Mouse (Mus musculus): Measurements from ENCODE around the gene Spz1.
"Not testable (repeated sequence)": the region's sequence is repeated elsewhere in the genome, so short reads cannot be mapped to it uniquely, and the experiment has no call there.

Spz1 gene

DNA sequence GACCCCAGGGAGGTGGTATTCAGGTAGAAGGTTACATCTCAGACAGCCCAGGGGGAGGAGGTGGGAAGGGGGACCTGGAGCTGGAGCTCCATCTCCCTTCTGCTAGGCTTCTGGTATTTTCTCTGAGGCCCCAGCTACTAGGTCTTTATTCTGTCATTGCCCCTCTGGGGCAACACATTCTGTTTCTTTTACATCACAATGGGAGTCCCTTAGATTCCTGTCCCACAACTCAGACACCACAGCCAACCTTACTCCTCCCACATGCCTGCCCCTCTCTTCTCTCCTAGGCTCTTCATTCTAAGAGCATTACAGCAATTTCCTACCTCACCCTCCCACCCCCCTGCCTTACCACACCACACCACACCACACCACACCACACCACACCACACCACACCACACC lies at the start of gene Spz1:
Gene Spz1 (minus strand): TSS at position 101 of the 400 bp plus-strand sequence.
- no peak for DNase-seq

DNA sequence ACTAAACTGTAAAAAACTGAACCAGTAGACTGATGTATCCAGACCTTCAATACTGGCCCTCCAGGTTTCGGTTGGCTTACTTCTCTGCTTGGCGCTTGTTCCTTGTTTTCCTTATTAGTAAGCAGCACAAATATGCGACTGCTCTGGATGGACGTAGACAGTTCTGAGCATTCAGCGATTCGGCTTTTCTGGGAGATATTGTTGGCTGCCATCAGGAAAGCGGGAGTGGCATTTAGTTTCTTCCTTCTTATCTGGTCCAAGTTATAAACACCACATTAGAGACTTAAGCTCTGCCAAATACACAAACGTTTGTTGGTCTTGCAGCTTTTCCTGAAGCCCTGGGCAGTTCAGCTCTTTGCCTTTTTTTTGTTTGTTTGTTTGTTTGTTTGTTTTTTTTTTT lies 40.5 kb upstream of the Spz1 start:
- DNase-seq = no peak

DNA sequence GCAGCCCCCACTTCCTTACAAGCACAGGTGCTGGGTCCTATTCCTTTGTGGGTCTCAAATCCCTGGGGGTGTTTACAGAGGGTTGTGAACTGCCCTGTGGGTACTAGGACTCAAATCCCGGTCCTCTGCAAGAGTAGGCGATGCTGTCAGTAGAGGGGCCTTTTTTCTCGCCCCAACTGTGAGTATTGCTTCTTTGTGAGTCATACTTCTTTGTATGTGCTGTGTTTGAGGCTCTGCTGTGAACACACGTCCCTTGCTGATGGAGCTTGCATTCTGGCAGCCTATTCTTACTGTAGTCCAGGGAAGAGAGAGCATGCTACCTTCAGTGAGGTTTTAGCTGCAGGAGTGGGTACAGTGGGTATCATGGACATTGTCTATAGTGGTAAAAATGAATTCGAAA lies 39.2 kb upstream of the Spz1 start:
- DNase-seq = no peak

DNA sequence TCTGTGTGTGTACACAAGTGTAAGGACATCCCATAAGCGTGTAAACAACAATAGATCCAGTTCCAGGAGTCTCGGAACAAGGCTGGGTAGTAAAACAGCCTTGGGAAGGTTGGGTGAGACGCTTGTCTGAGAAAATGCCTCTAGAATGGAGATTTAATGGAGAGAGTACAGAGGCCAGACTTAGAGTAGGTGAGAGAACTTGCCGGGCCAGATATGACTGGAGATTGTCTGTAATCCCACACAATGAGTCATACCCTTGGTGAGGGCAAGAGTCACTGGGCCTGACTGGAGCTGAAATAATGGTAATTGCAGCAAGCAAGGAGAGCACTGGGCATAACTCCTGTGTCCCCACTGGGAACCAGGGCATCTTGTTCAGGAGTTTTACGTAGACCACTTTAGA lies 37.1 kb upstream of the Spz1 start:
- no peak for DNase-seq

DNA sequence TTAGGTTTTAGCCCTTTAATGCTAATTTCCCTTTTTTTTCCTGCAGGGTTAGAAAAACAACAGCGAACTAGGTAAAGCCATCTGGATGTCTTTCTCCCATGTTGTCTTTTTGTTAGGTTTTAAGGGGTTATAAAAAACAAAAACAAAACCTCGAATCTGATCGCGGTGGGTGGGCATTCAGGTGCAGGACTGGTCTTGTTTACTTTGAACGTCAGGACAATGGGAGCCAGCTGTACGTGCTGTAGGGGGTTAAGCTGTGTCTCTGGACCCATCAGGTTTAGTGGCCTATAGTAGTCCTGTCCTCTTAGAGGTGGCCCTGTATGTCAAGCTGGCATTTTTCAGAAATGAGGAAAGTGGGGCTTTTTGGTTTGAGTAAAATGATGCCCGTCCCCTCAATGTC lies 35.9 kb upstream of the Spz1 start:
- peak in 1 of 2 experiments; percentile 18 for DNase-seq

DNA sequence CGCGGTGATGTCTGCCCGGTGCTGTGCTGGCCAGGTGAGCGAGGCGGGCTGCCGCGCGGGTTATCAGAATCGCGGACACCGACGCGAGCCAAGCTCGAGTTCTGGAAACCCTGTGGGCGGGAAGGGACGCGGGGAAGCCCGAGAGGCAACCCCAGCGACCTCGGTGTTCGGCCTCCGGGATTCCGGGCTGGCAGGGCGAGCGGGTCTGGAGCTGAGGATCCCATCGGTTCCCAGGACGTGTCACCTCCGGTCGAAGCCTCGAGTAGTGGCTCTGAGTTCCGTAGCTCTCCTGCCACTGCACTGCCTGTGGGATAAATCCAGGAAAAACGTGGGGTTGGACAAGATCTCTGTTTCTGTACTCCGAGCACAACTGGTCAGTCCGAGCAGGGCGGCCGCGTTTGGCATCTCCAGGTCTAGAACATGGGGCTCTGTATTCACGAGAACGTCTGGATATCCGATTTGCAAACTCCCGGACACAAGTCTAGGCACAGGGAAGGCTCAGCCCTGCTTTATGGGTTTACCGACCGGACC lies 35.3 kb upstream of the Spz1 start:
- DNase-seq = no peak

DNA sequence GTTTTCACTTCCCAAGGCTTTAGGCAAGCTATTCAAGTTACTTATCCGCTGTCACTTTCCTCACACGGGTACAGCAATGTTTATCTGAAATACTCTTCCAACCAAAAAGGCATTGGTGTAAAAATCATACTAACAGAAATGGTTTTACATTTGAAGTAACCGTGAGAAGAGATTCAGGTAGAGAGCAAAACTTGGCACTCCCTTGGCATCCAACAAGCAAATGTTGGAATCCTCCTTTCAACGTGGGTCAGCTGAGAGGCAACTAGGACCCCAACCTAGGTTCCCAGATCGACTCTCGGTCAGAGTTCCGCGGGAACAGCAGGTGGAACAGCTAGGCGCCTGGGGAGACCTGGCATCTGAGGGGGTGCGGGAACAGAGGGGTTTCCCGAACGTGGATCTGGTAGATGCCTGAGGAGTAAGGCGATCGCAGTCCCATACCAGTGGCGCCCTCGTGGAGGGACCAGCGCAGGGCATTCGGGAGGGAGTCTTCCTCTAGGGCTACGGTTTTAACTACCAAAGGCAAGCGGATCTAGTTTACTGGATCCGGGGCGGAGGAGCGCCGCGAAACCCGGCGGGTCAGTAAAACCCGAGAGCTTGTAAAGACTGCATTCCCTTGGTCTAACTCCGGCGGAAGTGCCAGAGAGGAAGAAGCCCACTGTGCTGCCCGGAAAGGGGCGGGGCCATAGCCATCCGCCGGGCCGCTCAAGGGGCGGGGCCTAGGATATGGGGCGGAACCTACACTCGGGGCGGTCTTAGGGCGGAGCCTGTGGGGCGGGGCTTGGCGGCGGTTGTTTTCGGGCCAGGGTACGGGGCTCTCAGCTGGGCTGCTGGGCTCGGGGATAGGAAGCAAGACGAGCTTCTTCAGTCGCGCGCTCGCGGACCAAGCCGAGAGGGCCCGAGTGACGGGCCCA lies 34.6 kb upstream of the Spz1 start, which contains the start of gene Serinc5:
Gene Serinc5 (plus strand): TSS at position 781 of the 911 bp plus-strand sequence.
- DNase-seq = peak; percentile 97 to 98

DNA sequence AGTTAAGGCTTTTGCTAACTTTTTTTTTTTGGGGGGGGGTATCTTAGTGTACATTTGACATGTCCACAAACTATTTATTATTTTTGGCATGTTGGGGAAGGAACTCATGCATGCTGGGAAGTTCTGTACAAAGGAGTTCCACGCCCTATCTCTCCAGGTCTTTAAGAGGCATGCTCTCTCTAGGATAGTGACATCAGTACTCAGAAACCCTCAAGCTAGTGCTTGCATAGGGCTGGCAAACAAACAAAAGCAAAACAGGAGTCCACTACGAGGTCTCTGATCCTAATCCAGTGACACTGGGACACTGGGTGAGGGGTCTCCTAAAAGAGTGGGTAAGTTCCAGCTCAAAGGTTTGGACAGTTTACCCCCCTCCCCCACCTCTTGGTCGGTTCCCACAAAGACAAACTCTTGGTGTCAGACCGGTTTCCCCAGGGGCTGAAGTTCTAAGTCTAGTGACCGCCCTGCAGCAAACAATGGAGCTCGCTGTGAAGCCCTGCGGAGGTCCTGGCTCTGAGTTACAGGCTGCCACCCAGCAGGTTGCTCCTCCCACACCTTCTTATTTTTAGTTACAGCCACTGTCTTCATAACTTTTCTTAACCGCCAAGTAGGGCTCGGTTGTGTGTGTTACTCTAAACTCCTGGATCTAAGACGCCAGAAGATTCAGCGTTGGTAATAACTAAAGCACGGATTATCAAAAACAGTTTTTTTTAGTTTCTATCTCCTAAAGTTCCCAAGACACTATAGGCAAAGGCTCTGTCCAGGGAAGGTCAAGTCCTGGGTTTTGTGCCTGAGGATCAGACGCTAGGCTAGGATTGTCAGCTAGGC lies 33.7 kb upstream of the Spz1 start:
- peak; percentile 16 to 22 for DNase-seq

DNA sequence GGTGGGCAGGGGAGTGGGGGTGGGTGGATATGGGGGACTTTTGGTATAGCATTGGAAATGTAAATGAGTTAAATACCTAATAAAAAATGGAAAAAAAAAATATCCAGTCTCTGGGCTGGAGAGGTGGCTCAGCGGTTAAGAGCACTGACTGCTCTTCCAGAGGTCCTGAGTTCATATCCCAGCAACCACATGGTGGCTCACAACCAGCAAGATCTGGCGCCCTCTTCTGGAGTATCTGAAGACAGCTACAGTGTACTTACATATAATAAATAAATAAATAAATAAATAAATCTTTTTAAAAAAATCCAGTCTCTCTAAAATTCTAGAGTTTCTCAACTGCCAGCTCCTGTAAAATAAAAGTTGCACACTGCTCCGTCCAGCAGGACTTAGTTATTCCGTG lies 29.3 kb upstream of the Spz1 start:
- DNase-seq = not testable (repeated sequence)

DNA sequence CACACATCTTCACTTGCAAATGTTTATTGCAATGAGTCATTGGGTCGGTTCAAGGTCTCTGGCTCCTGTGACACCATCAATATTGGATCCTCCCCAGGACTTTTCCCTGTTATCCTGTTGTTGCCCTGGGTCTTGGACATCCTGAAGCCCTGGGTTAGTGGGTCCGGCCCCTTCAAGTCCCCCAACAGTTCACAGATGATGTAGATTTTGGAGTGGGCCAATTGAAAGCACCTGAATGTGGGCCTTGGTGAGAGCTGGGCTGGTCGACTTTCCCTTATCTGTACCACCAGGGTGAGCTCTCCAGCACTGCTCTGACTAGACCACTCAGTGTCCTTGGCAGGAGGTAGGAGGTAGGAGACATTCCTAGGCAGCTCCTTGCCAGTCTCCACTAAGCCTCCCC lies 19.5 kb upstream of the Spz1 start:
- no peak for DNase-seq

DNA sequence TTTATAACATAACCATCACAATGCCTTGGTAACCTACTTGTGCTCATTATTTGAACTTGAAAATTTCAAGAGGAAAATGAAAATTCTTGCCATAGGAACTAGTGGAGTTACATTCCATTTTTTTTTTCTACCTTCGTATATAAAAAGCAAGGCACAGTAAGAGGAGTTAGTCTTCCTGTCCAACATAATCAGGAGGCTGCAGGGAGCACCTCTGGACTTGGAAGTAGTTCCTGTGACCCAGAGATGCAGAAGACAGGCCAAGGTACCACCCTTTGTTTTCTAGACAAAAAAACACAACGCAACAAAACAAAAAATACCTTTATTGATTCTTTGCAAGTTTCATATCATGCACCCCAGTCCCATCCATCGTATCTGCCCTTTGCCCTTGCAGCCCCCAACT lies 18.9 kb upstream of the Spz1 start:
- no peak for DNase-seq

DNA sequence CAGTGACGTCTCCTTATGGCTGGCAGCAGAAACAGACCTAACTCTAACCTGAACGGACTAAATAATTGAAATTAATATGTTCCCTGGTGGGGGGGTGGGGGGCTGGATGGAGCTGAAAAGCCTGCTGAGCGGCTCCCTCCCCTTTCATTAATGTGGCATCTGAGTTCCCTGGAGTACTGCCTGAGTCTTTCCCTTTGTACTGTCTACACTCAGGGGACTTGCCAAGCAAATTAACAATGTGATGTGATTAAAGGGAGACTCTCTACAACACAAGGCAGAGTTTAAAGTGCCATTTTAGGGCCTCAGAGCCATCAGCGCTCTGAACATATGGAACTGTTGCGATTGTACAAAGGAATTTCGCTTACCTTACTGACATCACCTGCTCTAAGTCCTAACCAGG lies 18.5 kb upstream of the Spz1 start:
- no peak for DNase-seq

DNA sequence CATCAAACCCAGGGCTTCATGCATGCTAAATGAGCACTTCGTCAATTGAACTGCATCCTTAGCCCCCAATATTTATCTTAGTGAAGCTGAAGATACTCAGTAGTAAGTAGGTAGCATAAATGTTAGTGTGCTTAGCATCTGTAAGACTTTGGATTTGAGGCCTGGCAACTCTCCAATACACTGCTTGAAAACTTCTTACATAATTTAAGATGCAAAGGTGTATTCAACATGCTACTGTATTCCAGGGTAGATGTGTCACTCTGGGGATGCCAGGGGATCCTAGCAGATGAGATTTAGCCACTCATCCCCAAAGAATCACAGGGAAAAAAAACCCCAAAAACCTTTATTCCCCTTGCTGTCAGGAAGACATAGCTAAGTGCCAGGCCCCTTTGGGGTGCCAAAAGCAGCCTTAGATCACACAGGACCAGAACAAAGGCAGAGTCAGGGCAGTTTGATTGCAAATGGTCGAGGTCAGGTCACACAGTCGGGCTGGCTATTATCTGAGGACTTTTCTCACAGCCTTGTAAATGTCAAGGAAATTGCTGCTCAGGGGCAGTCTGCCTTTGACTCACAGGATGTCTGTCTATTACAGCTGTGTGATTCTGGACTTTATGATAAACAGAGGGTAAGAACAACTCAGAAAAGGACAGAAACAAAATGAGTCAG lies 17.9 kb upstream of the Spz1 start:
- no peak for DNase-seq

DNA sequence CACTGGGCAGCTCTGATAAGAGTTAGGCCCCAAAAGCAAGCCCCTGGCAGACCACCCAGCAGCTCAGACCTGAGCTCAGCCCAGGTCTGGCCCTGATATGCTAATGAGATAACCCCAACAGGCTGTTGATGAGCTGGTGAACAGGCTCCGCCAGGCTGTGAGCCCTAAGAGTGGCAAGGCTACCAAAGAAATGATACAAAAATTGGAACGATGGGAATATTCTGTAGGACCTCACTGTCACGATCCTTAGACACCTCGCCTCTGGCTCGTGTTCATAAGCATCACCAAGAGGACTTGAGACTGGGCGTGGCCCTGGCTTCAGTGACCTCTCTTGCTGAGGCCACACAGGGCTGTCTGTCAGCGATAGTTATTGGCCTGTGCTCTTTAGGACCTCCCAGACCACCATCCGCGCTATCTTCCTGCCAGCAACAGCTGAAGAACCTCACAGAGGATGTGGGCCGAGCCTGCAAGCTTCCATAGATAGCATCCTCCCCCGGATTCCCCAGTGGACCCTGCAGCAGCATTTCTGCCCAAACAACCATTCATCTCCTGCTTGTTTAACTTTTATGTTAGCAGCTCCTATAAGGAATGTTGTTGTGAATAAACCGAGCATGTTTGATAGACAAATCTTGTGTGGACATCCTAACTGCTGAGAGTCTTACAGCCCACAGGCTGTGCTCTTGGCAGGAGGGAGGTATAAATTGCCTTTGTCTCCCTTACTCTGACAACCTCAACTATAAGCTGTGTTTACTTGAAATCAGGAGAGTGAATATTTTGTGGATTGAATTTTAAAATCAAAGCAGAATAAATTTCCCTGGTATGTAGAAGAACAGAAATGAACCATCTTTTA lies 17.0 kb upstream of the Spz1 start:
- DNase-seq = no peak

DNA sequence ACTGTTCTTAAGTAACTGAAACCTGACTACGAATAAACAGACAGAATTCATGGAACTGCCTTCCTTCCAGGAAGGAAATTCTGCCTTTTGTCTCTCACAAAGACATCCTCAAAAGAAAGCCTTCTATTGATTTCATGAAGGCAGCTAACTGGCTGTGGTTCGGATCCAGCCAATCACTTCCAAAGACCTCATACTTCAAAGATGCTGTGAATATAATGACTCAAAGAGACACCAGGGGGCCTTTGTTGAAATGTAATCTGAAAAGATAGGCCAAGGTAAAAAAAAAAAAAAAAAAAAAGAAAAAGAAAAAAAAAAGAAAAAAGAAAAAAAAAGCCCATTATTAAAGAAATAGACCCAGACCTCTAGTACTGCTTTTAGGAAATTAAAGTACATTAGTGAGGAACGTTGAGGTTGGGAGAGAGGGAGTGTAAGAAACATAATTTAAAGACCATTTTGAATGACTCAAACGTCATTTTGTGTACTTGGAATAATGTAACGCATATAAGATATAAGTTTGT lies 16.4 kb upstream of the Spz1 start:
- no peak for DNase-seq

DNA sequence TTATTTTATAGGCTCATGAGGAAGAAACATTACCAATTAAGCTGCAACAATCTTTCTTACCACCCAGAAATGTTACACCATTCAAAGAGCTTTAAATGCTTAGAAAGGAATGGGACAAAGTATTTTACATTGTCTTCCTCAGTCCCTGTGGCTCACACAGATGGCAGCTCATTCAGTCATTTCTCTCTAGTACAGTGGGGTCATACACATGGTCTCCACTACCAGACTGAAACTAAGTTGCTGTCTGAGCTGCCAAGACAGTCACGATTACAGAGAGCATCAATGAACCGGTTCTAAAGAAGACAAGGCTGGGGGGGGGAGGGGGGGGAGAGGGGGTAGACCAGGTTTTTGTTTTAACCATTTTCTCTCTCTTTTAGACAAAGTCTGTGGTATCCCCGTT lies 15.3 kb upstream of the Spz1 start:
- DNase-seq = no peak

DNA sequence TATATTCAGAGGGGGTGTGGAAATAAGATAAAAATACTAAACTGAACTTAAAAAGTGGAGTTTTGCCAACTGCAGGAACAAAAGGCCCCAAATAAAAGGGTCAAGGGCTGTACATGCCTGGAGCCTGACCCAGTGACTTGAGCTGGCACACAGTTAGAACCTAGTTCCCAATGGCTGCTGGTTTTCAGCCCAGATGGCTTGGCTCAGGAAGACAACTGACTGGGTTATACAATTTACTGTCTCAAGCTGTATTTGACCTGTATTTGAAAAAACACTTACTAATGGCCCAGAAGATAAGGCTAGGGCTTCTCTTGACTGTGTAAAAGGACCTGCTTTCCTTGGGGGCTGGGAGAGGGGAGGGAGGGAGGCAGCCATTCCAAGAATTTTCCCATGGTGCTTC lies 13.3 kb upstream of the Spz1 start:
- peak in 1 of 2 experiments; percentile 54 for DNase-seq

DNA sequence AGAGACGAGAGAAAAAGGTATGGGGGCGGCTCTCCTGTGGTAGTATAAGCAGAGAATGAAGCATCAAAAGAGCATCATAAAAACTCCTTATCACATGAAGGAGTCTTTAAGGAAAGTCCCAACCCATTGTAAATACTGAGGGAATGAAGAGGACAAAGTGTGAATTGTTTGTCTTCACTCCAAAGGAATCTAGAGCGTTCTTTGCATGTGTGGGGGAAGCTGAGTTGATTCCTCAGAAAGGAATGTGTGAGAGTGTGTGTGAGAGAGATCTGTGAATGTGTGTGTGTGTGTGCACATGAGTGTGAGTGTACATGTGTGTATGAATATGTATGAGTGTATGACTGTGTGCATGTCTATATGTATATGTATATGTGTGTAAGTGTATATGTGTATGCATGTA lies 12.7 kb upstream of the Spz1 start:
- DNase-seq = no peak

DNA sequence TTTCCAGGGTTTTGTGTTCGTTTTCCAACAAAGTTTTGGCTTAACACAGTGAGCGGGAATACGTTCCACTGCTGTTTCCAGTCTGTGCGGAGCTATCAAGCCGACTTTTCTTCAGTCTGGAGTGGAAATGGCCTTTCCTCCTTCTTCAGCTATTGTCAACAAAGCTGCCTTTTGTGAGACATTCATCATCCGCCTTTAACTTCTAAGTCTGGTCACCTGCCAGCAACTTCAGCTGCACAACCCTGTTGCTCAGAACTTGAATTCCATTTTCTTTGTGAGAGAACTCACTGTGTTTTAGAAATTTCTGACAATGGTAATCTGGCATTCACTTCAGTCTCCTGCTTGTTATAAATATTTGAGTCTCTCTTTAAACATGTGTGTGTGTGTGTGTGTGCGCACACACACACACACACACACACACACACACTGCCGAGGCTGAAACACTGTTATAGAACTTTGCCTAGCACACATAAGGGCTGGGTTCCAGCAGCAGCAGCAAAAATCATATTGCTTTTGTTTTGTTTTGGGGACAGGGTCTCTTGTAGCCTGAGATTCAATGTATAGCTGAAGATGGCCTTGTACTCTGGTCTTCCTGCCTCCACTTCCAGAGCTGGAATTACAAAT lies 8.2 kb upstream of the Spz1 start:
- no peak for DNase-seq

DNA sequence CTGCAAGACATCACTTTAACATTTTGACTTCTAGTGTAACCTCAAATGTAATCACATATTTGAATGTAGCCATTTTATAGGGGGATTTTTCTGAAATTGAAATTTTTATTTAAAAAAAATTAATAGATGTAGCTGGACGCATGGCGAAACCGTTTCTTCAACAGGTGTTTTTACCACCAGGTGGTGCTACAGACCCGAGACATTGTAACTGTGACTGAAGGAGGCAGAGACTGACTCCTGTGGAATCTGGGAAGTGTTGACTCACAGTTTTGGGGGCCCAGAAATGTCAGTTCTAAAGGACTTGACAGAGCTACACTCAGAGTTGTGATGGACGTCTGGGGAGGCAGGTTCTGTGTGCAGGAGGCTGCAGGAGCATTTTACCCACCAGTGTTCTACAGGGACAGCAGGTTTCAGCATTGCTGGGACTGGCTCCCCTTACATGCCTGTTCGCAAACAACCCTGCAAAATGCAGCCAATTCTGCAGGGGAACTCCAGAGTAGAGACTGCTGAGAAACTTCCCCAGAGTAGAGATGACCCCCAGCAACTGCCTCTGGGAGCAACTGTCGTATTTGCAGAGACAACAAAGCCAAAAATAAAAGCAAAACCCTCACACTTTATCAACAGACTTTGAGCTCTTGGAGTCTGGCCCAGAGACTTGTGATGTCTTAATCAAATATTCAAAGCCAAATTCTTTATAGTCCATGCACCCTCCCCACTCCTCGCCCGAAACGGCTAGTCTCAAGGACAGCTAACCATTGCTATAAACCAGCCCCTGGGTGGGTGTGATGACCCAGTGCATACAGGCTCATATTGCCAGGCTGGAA lies 4.5 kb upstream of the Spz1 start:
- peak; percentile 57 to 78 for DNase-seq
